Mouse (Mus musculus): ENCODE measurements around the gene Gna15.

DNA sequence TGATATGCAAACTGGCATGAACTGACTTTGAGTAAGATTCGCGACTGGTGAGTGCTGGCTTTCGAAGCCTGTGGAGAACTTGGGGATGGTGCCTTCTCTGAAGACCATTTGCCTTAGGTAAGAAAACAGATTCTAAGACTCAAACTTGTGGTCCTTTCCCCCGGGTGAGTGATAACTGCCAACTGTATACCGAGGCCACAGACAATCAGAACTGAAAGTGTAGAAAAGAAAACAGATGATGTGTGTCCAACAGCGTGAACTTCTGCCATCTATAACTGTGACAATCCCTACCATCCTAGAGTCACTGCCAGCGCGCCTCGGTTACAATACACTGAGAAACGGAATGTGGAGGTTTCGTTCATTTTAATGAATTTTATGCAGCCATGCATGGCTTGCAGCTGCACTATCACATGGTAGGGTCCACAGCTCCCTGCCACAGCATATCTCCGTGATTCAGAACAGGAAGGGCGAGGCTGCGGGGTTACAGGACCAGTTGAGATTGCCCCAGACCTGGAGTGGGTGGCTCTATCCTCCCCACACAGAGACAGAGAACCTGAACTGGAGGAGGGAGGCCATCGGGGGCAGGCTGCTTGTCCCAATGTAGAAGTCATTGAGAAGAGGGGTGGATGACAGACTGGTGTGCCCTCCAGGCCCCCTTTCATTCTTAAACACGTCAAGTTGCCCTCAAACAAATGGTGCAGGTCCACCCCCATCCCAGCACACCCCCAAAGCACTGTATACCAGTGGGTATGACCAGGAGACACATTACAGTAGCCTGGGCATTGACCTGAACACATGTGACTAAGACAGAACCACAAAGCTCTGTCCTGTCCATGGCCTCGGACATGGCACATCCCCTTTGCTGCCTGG is 26.4 kb downstream of the Gna15 start:
- TF ChIP-seq CTCF (IDR thresholded peaks at IDR 0.05; ENCODE audit: control insufficient read depth, insufficient read depth, insufficient read length): no peak
- TF ChIP-seq MAX (IDR thresholded peaks at IDR 0.05): no peak
- no peak for TF ChIP-seq MYOD1 (IDR thresholded peaks at IDR 0.05; ENCODE audit: control insufficient read depth, insufficient read length, low read depth)
- no peak for TF ChIP-seq USF1 (IDR thresholded peaks at IDR 0.05; ENCODE audit: low read depth)
- no peak for TF ChIP-seq CEBPB (IDR thresholded peaks at IDR 0.05; ENCODE audit: low read depth)
- no peak for TF ChIP-seq FOSL1 (IDR thresholded peaks at IDR 0.05; ENCODE audit: insufficient read depth, low read length, poor library complexity, severe bottlenecking)
- no peak for TF ChIP-seq MYOG (IDR thresholded peaks at IDR 0.05; ENCODE audit: control insufficient read depth, extremely low read depth, insufficient read length)

Measured in C2C12 (cell line).